Mouse (Mus musculus): ENCODE measurements around the gene Stac2.

DNA sequence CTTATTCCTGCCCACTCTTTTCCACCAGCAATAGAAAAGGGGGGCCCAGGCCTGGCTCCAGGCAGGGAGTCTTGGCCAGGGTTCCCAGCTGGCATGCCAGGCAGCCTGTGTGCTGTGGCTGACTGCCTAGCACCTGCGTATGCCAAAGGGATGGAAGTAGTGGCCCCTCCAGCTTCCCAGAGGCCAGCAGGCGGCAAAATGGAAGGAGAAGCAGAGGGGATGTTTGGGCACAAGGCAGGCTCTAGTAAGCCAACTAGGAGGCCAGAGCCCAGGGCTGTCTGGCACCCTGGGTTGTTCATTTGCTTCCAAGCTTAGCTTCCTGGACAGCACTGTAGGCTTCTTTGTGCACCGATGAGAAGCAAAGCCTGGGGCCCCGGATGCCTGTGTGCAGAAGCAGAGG lies 5.5 kb downstream of the Stac2 start:
- no peak for TF ChIP-seq CTCF (IDR thresholded peaks at IDR 0.05; ENCODE audit: control insufficient read depth, insufficient read depth, low read length)
- no peak for TF ChIP-seq POLR2A (IDR thresholded peaks at IDR 0.05; ENCODE audit: borderline replicate concordance, control insufficient read depth, low read depth, low read length)

Data from bone marrow, adult 2 months (tissue).